Mouse (Mus musculus) stomach, embryonic 14.5 days (tissue): ENCODE results near the gene D630003M21Rik. TPM values are rescaled to one million over a fixed set of nuclear protein-coding genes. Genes with fewer than 3 reads are reported as not detected.

Experiments used
- ATAC-seq: fragments of 200-750 bp; cut with Nextera tagmentation; 2 replicates; pipeline ENCODE4 v1.8.0; 2017; ENCODE audit warnings: low read depth, moderate TSS enrichment; ENCODE audit not compliant: insufficient number of reproducible peaks, insufficient read depth, low FRiP score
- H3K27ac ChIP-seq: fragments of 300-500 bp; sonication (generic); 2 replicates; pipeline ENCODE4 v1.5.1; 2014; ENCODE audit warnings: mild to moderate bottlenecking, low read length, moderate library complexity, mixed read lengths
- H3K27me3 ChIP-seq: fragments of 300-500 bp; sonication (generic); 2 replicates; pipeline ENCODE4 v1.6.1; 2014; ENCODE audit warnings: low read length, control low read depth, mixed read lengths; ENCODE audit not compliant: control insufficient read depth, insufficient read depth
- H3K36me3 ChIP-seq: fragments of 300-500 bp; sonication (generic); 2 replicates; pipeline ENCODE4 v1.6.1; 2014; ENCODE audit warnings: mild to moderate bottlenecking, control low read depth, low read length, moderate library complexity, mixed read lengths; ENCODE audit not compliant: control insufficient read depth, insufficient read depth
- H3K4me1 ChIP-seq: fragments of 300-500 bp; sonication (generic); 2 replicates; pipeline ENCODE4 v1.6.1; 2014; ENCODE audit warnings: low read length, control low read depth, mixed read lengths; ENCODE audit not compliant: control insufficient read depth, insufficient read depth
- H3K4me2 ChIP-seq: fragments of 300-500 bp; sonication (generic); replicated peaks from 2 replicates; pipeline ENCODE4 v1.6.1; 2014; ENCODE audit warnings: low read depth, low read length, control low read depth
- H3K4me3 ChIP-seq: fragments of 300-500 bp; sonication (generic); 2 replicates; pipeline ENCODE4 v1.5.1; 2014; ENCODE audit warnings: low read depth, low read length, control low read depth
- H3K9ac ChIP-seq: fragments of 300-500 bp; sonication (generic); replicated peaks from 2 replicates; pipeline ENCODE4 v1.6.1; 2014; ENCODE audit warnings: low read depth, mild to moderate bottlenecking, control low read depth, low read length, moderate library complexity, mixed read lengths
- H3K9me3 ChIP-seq: fragments of 300-500 bp; sonication (generic); 2 replicates; pipeline ENCODE4 v1.6.1; 2016; ENCODE audit warnings: low read depth, low read length, control low read depth; ENCODE audit not compliant: control insufficient read depth
- WGBS: fragments of 180-500 bp; shearing (Covaris S2); extraction: QIAGEN DNeasy Blood & Tissue Kit; methylation state at CpG from one replicate; pipeline ENCODE4 v1.1.7; 2014; 5-methylcytosine and 5-hydroxymethylcytosine counted together
- microRNA-seq: library from miRNA; unstranded; fragments of <30 nt; microRNA quantifications from one replicate; pipeline ENCODE4, GENCODE M21; 2016
- polyA plus RNA-seq: library from polyadenylated mRNA; unstranded; fragments of >200 nt; fragmentation: Nextera tagmentation; extraction: Ambion mirVana; gene quantifications from 2 replicates; pipeline ENCODE4 v1.2.1, GENCODE M21; 2014

Gene D630003M21Rik
- polyA plus RNA-seq, 1 experiment from 2014 or later: 2.6 TPM

GRCm38 (mm10) chr2:158139628-158140027 lies 89.4 kb downstream of the D630003M21Rik start:
- Histone ChIP-seq H3K27me3 (no peaks in the 10 kb centered on the region), H3K4me1 (peaks cover 28% of the 10 kb centered on the region), H3K9ac (no peak overlapping the region), H3K4me2 (no peak overlapping the region), H3K27ac (no peak overlapping the region), H3K36me3 (peaks cover 9% of the 10 kb centered on the region), H3K4me3 (no peak overlapping the region), H3K9me3 (no peaks in the 10 kb centered on the region)
- 44% methylated on average over 7 of the region's 7 CpGs for WGBS
- no peak for ATAC-seq

GRCm38 (mm10) chr2:158138778-158139177 lies 90.2 kb downstream of the D630003M21Rik start:
- no peak overlapping the region for H3K27ac ChIP-seq

GRCm38 (mm10) chr2:158137771-158138170 lies 91.3 kb downstream of the D630003M21Rik start:
- no peak overlapping the region for H3K4me3 ChIP-seq
- no peak overlapping the region for H3K9ac ChIP-seq
- no peaks in the 10 kb centered on the region for H3K9me3 ChIP-seq
- peaks cover 9% of the 10 kb centered on the region for H3K36me3 ChIP-seq
- H3K27me3 ChIP-seq: no peaks in the 10 kb centered on the region
- peaks cover 14% of the 10 kb centered on the region for H3K4me1 ChIP-seq
- 85% methylated on average over 12 of the region's 12 CpGs for WGBS
- no peak overlapping the region for H3K27ac ChIP-seq
- no peak for ATAC-seq
- no peak overlapping the region for H3K4me2 ChIP-seq

More at GRCm38 (mm10) chr2:158138778-158139177, 90.2 kb downstream of the D630003M21Rik start:
- Histone ChIP-seq H3K9me3 (no peaks in the 10 kb centered on the region), H3K36me3 (peaks cover 9% of the 10 kb centered on the region), H3K9ac (no peak overlapping the region), H3K27me3 (no peaks in the 10 kb centered on the region), H3K4me3 (no peak overlapping the region), H3K4me1 (peaks cover 21% of the 10 kb centered on the region), H3K4me2 (no peak overlapping the region)
- no peak for ATAC-seq
- 91% methylated on average over 9 of the region's 9 CpGs for WGBS

- H3K4me3 ChIP-seq: no peak overlapping the region
- no peaks in the 10 kb centered on the region for H3K9me3 ChIP-seq
- 40% methylated on average over 7 of the region's 7 CpGs for WGBS
- peaks cover 3% of the 10 kb centered on the region for H3K36me3 ChIP-seq
- no peak overlapping the region for H3K27ac ChIP-seq
- H3K4me1 ChIP-seq: peaks cover 6% of the 10 kb centered on the region
- H3K9ac ChIP-seq: no peak overlapping the region
- no peak overlapping the region for H3K4me2 ChIP-seq
- ATAC-seq: no peak
- H3K27me3 ChIP-seq: no peaks in the 10 kb centered on the region
These were observed 92.8 kb downstream of the D630003M21Rik start for GRCm38 (mm10) chr2:158136205-158136604.

- Histone ChIP-seq H3K4me3 (no peak overlapping the region), H3K9ac (no peak overlapping the region), H3K9me3 (no peaks in the 10 kb centered on the region), H3K4me2 (no peak overlapping the region), H3K27me3 (no peaks in the 10 kb centered on the region), H3K36me3 (peaks cover 8% of the 10 kb centered on the region; the same call in 1 of the 2 replicates), H3K27ac (no peak overlapping the region), H3K4me1 (0 out of 2 replicates have a peak, but pooled peaks cover 6% of the 10 kb centered on the region)
- ATAC-seq: no peak
- 74% methylated on average over 6 of the region's 6 CpGs for WGBS
These were observed 96.0 kb downstream of the D630003M21Rik start for GRCm38 (mm10) chr2:158133050-158133449.

Small RNA genes lying within 50 kb of the gene (microRNA-seq; reads per million reads assigned to microRNA genes)
- not detected for gene Mir7685

Other genes with a start within 250 kb of the D630003M21Rik start
- 21.1 and 21.8 TPM in 2 replicates for gene Tti1, start 200.8 kb downstream of the D630003M21Rik start, polyA plus RNA-seq
- gene Rprd1b, start 200.7 kb downstream of the D630003M21Rik start, polyA plus RNA-seq: 54.5 and 57.0 TPM in 2 replicates
- gene Tgm2, start 82.8 kb downstream of the D630003M21Rik start, polyA plus RNA-seq: 56.0 and 63.4 TPM in 2 replicates
- not detected in 2 replicates for gene Bpi, start 28.9 kb upstream of the D630003M21Rik start, polyA plus RNA-seq
- 3.5 and 5.3 TPM in 2 replicates for gene Lbp, start 77.3 kb upstream of the D630003M21Rik start, polyA plus RNA-seq
- gene Snhg11, start 146.4 kb upstream of the D630003M21Rik start, polyA plus RNA-seq: 6.5 and 10.0 TPM in 2 replicates
- gene Ralgapb, start 180.6 kb upstream of the D630003M21Rik start, polyA plus RNA-seq: 26.8 and 26.9 TPM in 2 replicates